Mouse (Mus musculus) heart, postnatal 0 days (tissue): ENCODE measurements at regions not wholly inside any gene's neighbourhood (a gene's known extent, or its start where the extent isn't known, plus 50 kb on each side); places are given as distances from the start of the nearest gene placed in this dataset.

Source experiments
- CTCF ChIP-seq: IDR thresholded peaks from 2 replicates; pipeline ENCODE4 v1.5.1; 2016; ENCODE audit warnings: antibody characterized with exemption, control low read depth, low read depth
- EP300 ChIP-seq: IDR thresholded peaks from 2 replicates; pipeline ENCODE4 v1.6.1; 2016; ENCODE audit warnings: antibody characterized with exemption, low read depth

DNA sequence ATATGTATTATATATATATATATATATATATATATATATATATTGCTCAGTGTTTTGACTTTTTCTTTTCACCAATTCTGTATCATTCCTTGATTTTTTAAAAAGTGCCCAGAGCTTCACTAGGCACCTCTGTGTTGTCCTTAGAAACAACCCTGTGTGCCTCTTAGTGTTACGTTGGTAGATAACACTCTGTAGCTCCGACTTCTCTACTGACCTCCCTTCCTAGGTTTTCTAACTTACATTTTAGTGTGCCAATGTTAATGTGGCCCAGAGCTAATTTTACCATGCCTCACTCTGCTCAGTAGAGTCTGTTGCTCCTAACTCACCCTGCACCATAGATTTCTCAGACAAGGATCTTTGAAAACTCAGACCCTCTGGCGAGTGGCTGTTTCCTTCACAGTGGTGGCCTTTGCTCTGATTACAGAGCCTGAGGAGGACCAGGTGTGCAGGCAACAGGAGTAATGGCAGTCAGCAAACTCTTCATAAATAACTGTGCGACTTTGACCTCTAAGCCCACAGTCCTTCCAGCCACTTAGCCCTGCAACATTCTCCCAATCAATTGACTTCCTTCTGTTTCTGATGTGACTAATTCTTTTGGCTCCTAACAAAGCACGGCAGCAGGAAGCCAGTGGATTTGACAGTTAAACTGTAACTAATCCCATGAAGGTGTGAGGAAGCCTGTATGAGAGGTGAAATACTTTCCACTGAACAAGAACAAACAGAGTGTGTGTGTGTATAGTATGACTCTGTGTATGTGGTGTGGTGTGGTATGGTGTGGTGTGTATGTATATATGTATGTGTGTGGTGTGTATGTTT lies 53.6 kb upstream of the Actr3 start:
- TF ChIP-seq CTCF: no peak
- TF ChIP-seq EP300: no peak
